In the genomic region with DNA sequence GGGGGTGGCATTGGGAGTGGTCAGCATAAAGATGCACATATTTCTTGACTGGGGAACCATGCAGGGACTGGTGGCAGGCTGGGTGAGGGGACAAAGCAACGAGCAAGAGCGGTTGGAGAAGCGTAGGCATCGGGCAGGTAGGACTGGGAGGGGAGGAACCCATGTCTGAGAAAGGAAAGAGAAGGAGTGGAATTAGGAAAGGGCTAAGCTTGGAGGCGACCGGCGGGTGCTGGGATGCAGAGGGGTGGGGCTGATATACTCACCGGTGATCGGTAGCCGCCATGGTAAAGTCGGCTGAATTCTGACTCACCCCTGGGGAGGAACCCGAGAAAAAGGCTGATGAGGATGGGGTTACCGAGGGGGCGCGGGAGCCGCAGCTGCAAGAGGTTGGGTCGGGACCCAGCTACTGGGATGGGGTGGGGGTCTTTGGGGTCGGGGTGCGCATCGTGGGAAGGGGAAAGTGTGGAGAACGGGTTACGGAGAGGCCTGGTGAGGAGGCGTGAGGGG, we compare ENCODE assay signal across 8 mouse cellular contexts. TPM values are rescaled to one million over a fixed set of nuclear protein-coding genes. Genes with fewer than 3 reads are reported as not detected.
DNase-seq lines count a peak whose midpoint lies in the region; ATAC-seq and TF ChIP-seq lines count a peak whose summit lies in the region.

A gene (plus strand): TSS at position 51 of the 507 bp plus-strand sequence.

- peaks cover 28% of the 10 kb centered on the region for H3K36me3 ChIP-seq in kidney, embryonic 16.5 days (ENCODE audit: insufficient read depth, low read length)
- H3K36me3 ChIP-seq in forebrain, embryonic 12.5 days (replicated peaks): peaks cover 31% of the 10 kb centered on the region
- H3K36me3 ChIP-seq in limb, embryonic 15.5 days: peaks cover 38% of the 10 kb centered on the region

- H3K27ac ChIP-seq in kidney, embryonic 16.5 days (ENCODE audit: low read length): peak within 1 kb of the TSS; percentile 70
- peak within 1 kb of the TSS; percentile 75 for H3K27ac ChIP-seq in forebrain, embryonic 12.5 days
- peak within 1 kb of the TSS; percentile 83 for H3K27ac ChIP-seq in limb, embryonic 15.5 days
- H3K27ac ChIP-seq in olfactory bulb, adult 2 months (ENCODE audit: insufficient read depth, low read depth, low read length): peak within 1 kb of the TSS; percentile 32; the same call in 1 of the 2 replicates

- WGBS in kidney, embryonic 16.5 days: under 1% methylated on average over 22 of the region's 23 CpGs
- WGBS in forebrain, embryonic 12.5 days: under 1% methylated on average over 22 of the region's 23 CpGs
- WGBS in limb, embryonic 15.5 days: under 1% methylated on average over 22 of the region's 23 CpGs
- under 1% methylated on average over 23 of the region's 23 CpGs for WGBS in olfactory bulb, adult 2 months

- H3K9ac ChIP-seq in kidney, embryonic 16.5 days (replicated peaks; ENCODE audit: low read length): peak within 1 kb of the TSS; percentile 92
- H3K9ac ChIP-seq in forebrain, embryonic 12.5 days: peak within 1 kb of the TSS; percentile 90
- peak within 1 kb of the TSS; percentile 84 for H3K9ac ChIP-seq in limb, embryonic 15.5 days

- no peak for DNase-seq in kidney, adult 9 months
- no peak for DNase-seq in Patski (ENCODE audit: low read depth, low spot score)
- DNase-seq in frontal cortex, postnatal 36 days (ENCODE audit: low spot score in 2 of 2): no peak

- no peak for TF ChIP-seq POLR2A in olfactory bulb, adult 2 months (IDR thresholded peaks at IDR 0.05; ENCODE audit: insufficient read depth, low read depth, low read length)

- ATAC-seq in kidney, embryonic 16.5 days (ENCODE audit: low FRiP score, low TSS enrichment): no peak; the same call in 1 of the 2 replicates
- ATAC-seq in Patski: no peak
- ATAC-seq in forebrain, embryonic 12.5 days (ENCODE audit: low FRiP score): no peak; the same call in 1 of the 2 replicates
- no peak for ATAC-seq in hematopoietic stem cell, adult 5-6 weeks (replicated peaks in 1 of 2; ENCODE audit: insufficient read depth in 1 of 2, low FRiP score in 2 of 2, low TSS enrichment in 1 of 2, low read depth in 1 of 2, poor library complexity in 2 of 2, severe bottlenecking in 2 of 2)
- no peak; the same call in 1 of the 2 replicates for ATAC-seq in limb, embryonic 15.5 days (ENCODE audit: insufficient number of reproducible peaks, low FRiP score, low TSS enrichment, low read depth)

- CTCF ChIA-PET in Patski (lab: Charles Lee): interaction anchor here (1.3 to 1.5 kb wide), 2 partner anchors 20 to 27 kb away, joined by 3 read pairs; no protein-coding TSS in a partner anchor

- POLR2A ChIA-PET in Patski (lab: Charles Lee): no interaction called here

- H3K4me2 ChIP-seq in kidney, embryonic 16.5 days (replicated peaks; ENCODE audit: low read depth, low read length): peak within 1 kb of the TSS; percentile 94
- H3K4me2 ChIP-seq in forebrain, embryonic 12.5 days: peak within 1 kb of the TSS; percentile 91
- peak within 1 kb of the TSS; percentile 78 for H3K4me2 ChIP-seq in limb, embryonic 15.5 days

- peak within 1 kb of the TSS; percentile 80 for H3K4me3 ChIP-seq in kidney, embryonic 16.5 days (ENCODE audit: low read length)
- peak within 1 kb of the TSS; percentile 89 for H3K4me3 ChIP-seq in forebrain, embryonic 12.5 days (replicated peaks)
- H3K4me3 ChIP-seq in limb, embryonic 15.5 days: peak within 1 kb of the TSS; percentile 79
- peak within 1 kb of the TSS; percentile 80 for H3K4me3 ChIP-seq in olfactory bulb, adult 2 months (ENCODE audit: insufficient read depth, low read depth, low read length)

- no peaks in the 10 kb centered on the region for H3K9me3 ChIP-seq in kidney, embryonic 16.5 days (ENCODE audit: low read length)
- H3K9me3 ChIP-seq in forebrain, embryonic 12.5 days: no peaks in the 10 kb centered on the region
- no peaks in the 10 kb centered on the region for H3K9me3 ChIP-seq in limb, embryonic 15.5 days

- TF ChIP-seq CTCF in Patski (IDR thresholded peaks at IDR 0.05): no peak
- no peak for TF ChIP-seq CTCF in olfactory bulb, adult 2 months (IDR thresholded peaks at IDR 0.05; ENCODE audit: insufficient read depth, low read depth, low read length)

- H3K4me1 ChIP-seq in kidney, embryonic 16.5 days (ENCODE audit: insufficient read depth, low read length): peaks cover 15% of the 10 kb centered on the region
- H3K4me1 ChIP-seq in forebrain, embryonic 12.5 days: peaks cover 21% of the 10 kb centered on the region
- peaks cover 21% of the 10 kb centered on the region for H3K4me1 ChIP-seq in limb, embryonic 15.5 days
- H3K4me1 ChIP-seq in olfactory bulb, adult 2 months (ENCODE audit: control insufficient read depth, insufficient read depth, low read length): no peaks in the 10 kb centered on the region; the same call in 1 of the 2 replicates

- in situ Hi-C loops in Patski (cut with MboI; ENCODE audit: low pct_unique_long_range_greater_than_20kb): loop anchor here (5.0 kb wide), 1 partner anchor 150 kb away; no protein-coding TSS in a partner anchor

- no peaks in the 10 kb centered on the region for H3K27me3 ChIP-seq in kidney, embryonic 16.5 days (ENCODE audit: insufficient read depth, low read length)
- H3K27me3 ChIP-seq in Patski: no peaks in the 10 kb centered on the region
- no peaks in the 10 kb centered on the region for H3K27me3 ChIP-seq in forebrain, embryonic 12.5 days
- no peaks in the 10 kb centered on the region for H3K27me3 ChIP-seq in limb, embryonic 15.5 days

RNA-seq across cellular contexts. Expression of the gene that starts here (rescaled TPM):
- 26.6 and 28.0 TPM in 2 replicates for polyA plus RNA-seq in kidney, embryonic 16.5 days (2015; fragmentation: Nextera tagmentation; extraction: Ambion mirVana)
- 70.8 TPM for polyA plus RNA-seq in Patski (2021)
- polyA plus RNA-seq in forebrain, embryonic 12.5 days (2016; fragmentation: Nextera tagmentation; extraction: Ambion mirVana): 23.0 and 26.5 TPM in 2 replicates
- 37.5 and 47.3 TPM in 2 replicates for total RNA-seq in hematopoietic stem cell, adult 5-6 weeks (2017)
- polyA plus RNA-seq in limb, embryonic 15.5 days (2015; fragmentation: Nextera tagmentation; extraction: Ambion mirVana): 36.5 and 36.6 TPM in 2 replicates
- 105 TPM in 1 of 2 replicates, not detected in the other for polyA plus RNA-seq in olfactory bulb, adult 2 months (2012; ENCODE audit: insufficient read depth, insufficient read length, low replicate concordance, missing spikeins)

Comparison
In these comparisons a context has a peak if more than half of its experiments do, and no peak if none do; other contexts are left out.
1. H3K27ac ChIP-seq: peak in every context shown above with its lines; median percentile 83 in limb, embryonic 15.5 days; 75 in forebrain, embryonic 12.5 days; 70 in kidney, embryonic 16.5 days; 32 in olfactory bulb, adult 2 months.